Mouse (Mus musculus) colon, adult 2 months (tissue): Measurements from ENCODE around the gene Wdfy4. TPM values are rescaled to one million over a fixed set of nuclear protein-coding genes. Genes with fewer than 3 reads are reported as not detected.

Experiments
- polyA plus RNA-seq: library from polyadenylated mRNA; depleted of rRNA; stranded (reverse); fragments of >200 nt; gene quantifications from 2 replicates; pipeline ENCODE4 v1.2.3, GENCODE M21; 2012; rRNA removed

Gene Wdfy4
- 4.5 and 4.7 TPM in 2 replicates for polyA plus RNA-seq

DNA sequence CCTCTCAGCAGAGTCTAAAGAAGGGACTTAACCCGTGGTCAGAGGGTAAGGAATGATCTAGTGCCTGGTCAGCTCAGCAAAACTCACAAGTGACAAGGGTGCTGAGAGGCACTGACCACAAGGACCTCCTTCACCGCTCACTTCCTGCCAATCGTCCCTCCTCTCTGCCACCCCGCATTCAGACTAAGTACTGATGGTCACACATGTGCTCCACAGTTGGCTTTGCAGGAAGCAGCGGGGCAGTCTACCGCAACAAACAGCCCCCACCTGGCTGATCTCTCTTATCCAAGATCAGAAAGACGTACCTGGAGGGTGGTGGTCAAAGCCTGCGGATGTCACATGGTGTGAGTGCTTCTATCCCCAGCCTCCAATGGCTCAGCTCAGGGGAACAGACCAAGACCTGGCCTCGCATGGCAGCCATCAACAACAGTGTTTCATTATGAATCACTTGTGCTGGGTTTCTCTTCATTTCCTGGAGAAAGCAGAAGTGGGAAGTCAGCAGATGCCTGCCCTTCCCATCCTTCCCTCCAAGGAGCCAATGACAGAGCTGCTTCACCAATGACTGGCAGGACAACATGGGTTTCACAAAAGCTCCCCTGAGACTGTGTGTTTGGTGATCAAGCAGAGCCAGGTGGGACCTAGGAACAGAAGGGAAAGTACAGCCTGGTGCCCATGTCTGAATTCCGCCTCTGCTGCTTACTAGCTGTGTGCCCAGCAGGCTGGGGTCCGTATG lies at the start of gene Wdfy4:
TSS of gene Wdfy4 (minus strand) at position 441 of the 733 bp plus-strand sequence.

GRCm38 (mm10) chr14:33213823-33214766 lies 28.8 kb upstream of the Wdfy4 start, which contains the start of gene Arhgap22:
Gene Arhgap22 (plus strand): TSS chr14:33214026.

GRCm38 (mm10) chr14:32991082-32991481 lies 194.2 kb downstream of the Wdfy4 start, which contains the start of gene Lrrc18:
Gene Lrrc18 (plus strand): TSS chr14:32991382.

Other genes with a start within 250 kb of the Wdfy4 start
- gene Lrrc18, start 194.1 kb downstream of the Wdfy4 start, polyA plus RNA-seq, result 0.12 and 0.27 TPM in 2 replicates
- 7.8 and 8.7 TPM in 2 replicates for gene Arhgap22, start 28.5 kb upstream of the Wdfy4 start, polyA plus RNA-seq